Mouse (Mus musculus) heart, adult 2 months (tissue): ENCODE measurements around the gene Tex2. TPM values are rescaled to one million over a fixed set of nuclear protein-coding genes. Genes with fewer than 3 reads are reported as not detected.

Experiments used
- DNase-seq, 2 experiments: peaks; one replicate each; pipeline ENCODE4 v3.0.0; 2021
- H3K27ac ChIP-seq: fragments of 200-600 bp; 2 replicates; pipeline ENCODE4 v1.8.1; 2022
- H3K27me3 ChIP-seq: fragments of 200-500 bp; 2 replicates; pipeline ENCODE4 v1.6.1; 2012; ENCODE audit warnings: mild to moderate bottlenecking, low read length, inconsistent platforms, mixed read lengths; ENCODE audit not compliant: control insufficient read depth, insufficient read depth
- H3K36me3 ChIP-seq: fragments of 200-500 bp; 2 replicates; pipeline ENCODE4 v1.6.1; 2012; ENCODE audit warnings: low read length, inconsistent platforms; ENCODE audit not compliant: control insufficient read depth, insufficient read depth
- H3K4me1 ChIP-seq: fragments of 200-500 bp; 2 replicates; pipeline ENCODE4 v1.6.1; 2011; ENCODE audit warnings: low read length; ENCODE audit not compliant: control insufficient read depth, insufficient read depth
- H3K4me3 ChIP-seq: fragments of 200-600 bp; 2 replicates; pipeline ENCODE4 v1.8.1; 2022
- H3K79me2 ChIP-seq: fragments of 200-500 bp; replicated peaks from 2 replicates; pipeline ENCODE4 v1.6.1; 2012; ENCODE audit warnings: mild to moderate bottlenecking, inconsistent platforms, low read length, moderate library complexity, mixed read lengths; ENCODE audit not compliant: control insufficient read depth, insufficient read depth
- H3K9ac ChIP-seq: fragments of 200-500 bp; 2 replicates; pipeline ENCODE4 v1.6.1; 2012; ENCODE audit warnings: low read depth, mild to moderate bottlenecking, control low read depth, inconsistent platforms, low read length, mixed read lengths
- CTCF ChIP-seq: fragments of 200-600 bp; IDR thresholded peaks from 2 replicates; pipeline ENCODE4 v1.8.1; 2022; ENCODE audit warnings: antibody characterized with exemption, mild to moderate bottlenecking, moderate library complexity
- EP300 ChIP-seq: fragments of 200-500 bp; IDR thresholded peaks from 2 replicates; pipeline ENCODE4 v1.6.1; 2011; ENCODE audit warnings: low read depth, low read length, control low read depth; ENCODE audit not compliant: insufficient read depth
- POLR2A ChIP-seq: fragments of 200-500 bp; IDR thresholded peaks from 2 replicates; pipeline ENCODE4 v1.6.1; 2011; ENCODE audit warnings: mild to moderate bottlenecking, low read depth, low read length, control low read depth; ENCODE audit not compliant: insufficient read depth
- WGBS: fragments of 180-500 bp; shearing (Covaris S2); methylation state at CpG from one replicate; pipeline ENCODE4 v1.1.7; 2018; 5-methylcytosine and 5-hydroxymethylcytosine counted together
- intact Hi-C: fragments of 180-260 bp; cut with DNase I; formaldehyde crosslinking; loops from one replicate; pipeline ENCODE4 v1.15.1; 2025
- polyA plus RNA-seq: library from polyadenylated mRNA; depleted of rRNA; stranded (reverse); fragments of >200 nt; gene quantifications from 2 replicates; pipeline ENCODE4 v1.2.3, GENCODE M21; 2012
- total RNA-seq, 2 experiments: library from RNA; stranded (reverse); gene quantifications; 2 replicates each; pipeline ENCODE4 v1.2.3; 2021

The Tex2 gene
- total and polyA plus RNA-seq, 3 experiments, result 17.2 to 46.8 (median 42.5) TPM

- intact Hi-C loops, result no loop called here
- Histone ChIP-seq H3K4me3 (no peak overlapping the region), H3K4me1 (peaks cover 18% of the 10 kb centered on the region), H3K27me3 (no peaks in the 10 kb centered on the region), H3K27ac (no peak overlapping the region), H3K9ac (no peak overlapping the region), H3K79me2 (no peaks in the 10 kb centered on the region), H3K36me3 (no peaks in the 10 kb centered on the region)
- WGBS, result 82% methylated on average over 14 of the region's 14 CpGs
- DNase-seq, result no peak
- no peak for TF ChIP-seq EP300
- no peak for TF ChIP-seq POLR2A
- TF ChIP-seq CTCF, result no peak
Measured at GRCm38 (mm10) chr11:106568329-106568960, 44.8 kb downstream of the Tex2 start.

DNA sequence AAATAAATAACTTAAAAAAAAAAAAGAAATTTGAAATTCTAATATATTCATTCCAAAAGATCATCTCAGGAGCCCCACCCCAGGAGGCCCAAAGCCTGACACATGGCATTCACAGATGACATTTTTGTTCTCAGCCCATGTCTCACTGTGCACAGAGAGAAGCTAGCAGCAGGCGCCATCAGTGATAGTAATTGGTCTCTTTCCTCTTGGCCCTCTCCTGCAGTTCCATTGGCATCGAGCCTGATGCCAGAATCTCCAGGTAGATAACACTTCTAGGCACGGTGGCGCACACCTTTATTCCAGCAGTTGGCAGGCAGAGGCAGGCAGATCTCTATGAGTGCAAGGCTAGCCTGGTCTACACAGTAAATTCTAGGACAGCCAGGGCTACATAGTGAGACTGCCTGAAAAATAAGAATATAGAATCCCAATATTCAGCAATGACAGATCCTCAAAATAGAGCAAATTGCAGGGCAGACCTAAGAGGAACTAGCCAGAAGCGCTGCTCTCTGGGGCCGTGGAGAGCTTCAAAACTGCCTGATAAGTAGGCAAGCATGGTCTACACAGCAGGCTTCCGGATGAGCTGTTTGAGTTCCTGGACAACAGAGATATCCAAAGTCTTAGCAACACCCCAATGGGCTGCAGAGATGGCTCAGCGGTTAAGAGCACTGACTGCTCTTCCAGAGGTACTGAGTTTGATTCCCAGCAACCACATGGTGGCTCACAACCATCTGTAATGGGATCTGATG is 47.0 kb downstream of the Tex2 start:
- intact Hi-C loops, result no loop called here
- peaks cover 7% of the 10 kb centered on the region for H3K4me1 ChIP-seq

DNA sequence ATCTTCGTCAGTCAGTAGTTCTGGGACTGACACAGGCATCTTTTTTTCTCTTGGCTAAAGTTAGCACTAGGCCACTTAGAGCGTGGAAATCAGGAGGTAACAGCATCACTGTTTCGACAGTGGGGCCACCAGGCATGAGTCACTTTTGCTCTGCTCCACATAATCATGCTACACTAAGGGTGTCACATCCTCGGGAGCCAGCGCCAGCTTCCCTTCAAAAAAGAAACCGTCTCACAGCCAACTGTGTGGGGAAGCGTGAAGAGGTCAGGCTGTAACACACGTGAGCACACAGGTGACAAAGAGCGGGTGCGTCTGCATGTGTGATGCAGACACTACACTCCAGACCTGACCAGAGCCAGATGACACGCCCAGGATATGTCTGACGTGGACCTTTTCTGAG is 49.0 kb downstream of the Tex2 start:
- intact Hi-C loops, result no loop called here
- H3K27me3 ChIP-seq, result no peaks in the 10 kb centered on the region
- 8% methylated on average over 12 of the region's 12 CpGs for WGBS
- peak overlapping the region; percentile 29; the same call in 1 of the 2 replicates for H3K27ac ChIP-seq
- no peak overlapping the region; the same call in 1 of the 2 replicates for H3K9ac ChIP-seq
- H3K79me2 ChIP-seq, result no peaks in the 10 kb centered on the region; the same call in 1 of the 2 replicates
- DNase-seq, result peak in 1 of 2 experiments; percentile 61
- 0 out of 2 replicates have a peak overlapping the region, but pooled peaks have one; percentile 1 for H3K4me3 ChIP-seq
- no peaks in the 10 kb centered on the region for H3K36me3 ChIP-seq
- no peak for TF ChIP-seq EP300
- no peak for TF ChIP-seq CTCF
- no peak for TF ChIP-seq POLR2A
- peaks cover 9% of the 10 kb centered on the region for H3K4me1 ChIP-seq

More for the DNA sequence above, 47.0 kb downstream of the Tex2 start:
- TF ChIP-seq POLR2A, result no peak
- no peak overlapping the region for H3K27ac ChIP-seq
- no peak for DNase-seq
- no peaks in the 10 kb centered on the region for H3K79me2 ChIP-seq
- no peak overlapping the region for H3K9ac ChIP-seq
- H3K4me3 ChIP-seq, result no peak overlapping the region
- H3K27me3 ChIP-seq, result no peaks in the 10 kb centered on the region
- no peaks in the 10 kb centered on the region for H3K36me3 ChIP-seq
- WGBS, result 97% methylated on average over 8 of the region's 8 CpGs

- WGBS, result 66% methylated on average over 4 of the region's 4 CpGs
- TF ChIP-seq EP300, result no peak
- TF ChIP-seq CTCF, result no peak
- TF ChIP-seq POLR2A, result no peak
- H3K4me3 ChIP-seq, result no peak overlapping the region
- H3K27ac ChIP-seq, result no peak overlapping the region
- H3K9ac ChIP-seq, result no peak overlapping the region
- H3K79me2 ChIP-seq, result peaks cover 6% of the 10 kb centered on the region
- H3K36me3 ChIP-seq, result no peaks in the 10 kb centered on the region
- peaks cover 11% of the 10 kb centered on the region for H3K4me1 ChIP-seq
- peak in 1 of 2 experiments; percentile 48 for DNase-seq
- intact Hi-C loops, result no loop called here
- H3K27me3 ChIP-seq, result no peaks in the 10 kb centered on the region
Measured at GRCm38 (mm10) chr11:106562707-106563106, 50.5 kb downstream of the Tex2 start.

DNA sequence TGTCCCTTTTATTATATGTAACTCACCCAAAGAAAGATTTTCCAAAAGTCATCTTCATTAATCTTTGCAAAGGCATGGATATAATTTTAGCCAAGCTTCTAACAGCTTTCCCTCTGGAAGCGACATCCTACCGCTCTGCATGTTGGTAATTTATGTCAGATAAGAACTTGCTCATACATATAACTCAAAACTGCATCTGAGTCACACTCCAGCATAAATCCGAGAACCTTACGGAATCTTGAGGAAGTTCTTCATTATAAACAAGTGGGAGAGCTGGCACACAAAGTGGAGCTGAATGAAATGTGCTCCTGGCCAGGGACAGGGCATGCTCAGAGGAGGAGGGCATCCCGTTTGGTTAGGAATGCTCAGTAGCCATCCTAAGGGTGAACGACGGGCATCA is 53.5 kb downstream of the Tex2 start:
- no peaks in the 10 kb centered on the region for H3K36me3 ChIP-seq
- no peak overlapping the region for H3K27ac ChIP-seq
- no peaks in the 10 kb centered on the region for H3K27me3 ChIP-seq
- no peak overlapping the region for H3K9ac ChIP-seq
- WGBS, result 76% methylated on average over 7 of the region's 7 CpGs
- peaks cover 17% of the 10 kb centered on the region for H3K4me1 ChIP-seq
- intact Hi-C loops, result no loop called here
- DNase-seq, result no peak
- peaks cover 6% of the 10 kb centered on the region for H3K79me2 ChIP-seq
- TF ChIP-seq POLR2A (no peak), CTCF (no peak), EP300 (no peak)
- H3K4me3 ChIP-seq, result no peak overlapping the region

GRCm38 (mm10) chr11:106558008-106558407 is 55.2 kb downstream of the Tex2 start:
- no peak for TF ChIP-seq CTCF
- TF ChIP-seq POLR2A, result no peak
- TF ChIP-seq EP300, result no peak
- Histone ChIP-seq H3K4me3 (no peak overlapping the region), H3K79me2 (peaks cover 6% of the 10 kb centered on the region), H3K27me3 (no peaks in the 10 kb centered on the region), H3K4me1 (peaks cover 13% of the 10 kb centered on the region), H3K27ac (no peak overlapping the region), H3K36me3 (no peaks in the 10 kb centered on the region), H3K9ac (no peak overlapping the region)
- DNase-seq, result no peak
- WGBS, result 69% methylated on average over 4 of the region's 4 CpGs
- intact Hi-C loops, result no loop called here
